Mouse (Mus musculus): ENCODE measurements around the gene Prtn3.

DNA sequence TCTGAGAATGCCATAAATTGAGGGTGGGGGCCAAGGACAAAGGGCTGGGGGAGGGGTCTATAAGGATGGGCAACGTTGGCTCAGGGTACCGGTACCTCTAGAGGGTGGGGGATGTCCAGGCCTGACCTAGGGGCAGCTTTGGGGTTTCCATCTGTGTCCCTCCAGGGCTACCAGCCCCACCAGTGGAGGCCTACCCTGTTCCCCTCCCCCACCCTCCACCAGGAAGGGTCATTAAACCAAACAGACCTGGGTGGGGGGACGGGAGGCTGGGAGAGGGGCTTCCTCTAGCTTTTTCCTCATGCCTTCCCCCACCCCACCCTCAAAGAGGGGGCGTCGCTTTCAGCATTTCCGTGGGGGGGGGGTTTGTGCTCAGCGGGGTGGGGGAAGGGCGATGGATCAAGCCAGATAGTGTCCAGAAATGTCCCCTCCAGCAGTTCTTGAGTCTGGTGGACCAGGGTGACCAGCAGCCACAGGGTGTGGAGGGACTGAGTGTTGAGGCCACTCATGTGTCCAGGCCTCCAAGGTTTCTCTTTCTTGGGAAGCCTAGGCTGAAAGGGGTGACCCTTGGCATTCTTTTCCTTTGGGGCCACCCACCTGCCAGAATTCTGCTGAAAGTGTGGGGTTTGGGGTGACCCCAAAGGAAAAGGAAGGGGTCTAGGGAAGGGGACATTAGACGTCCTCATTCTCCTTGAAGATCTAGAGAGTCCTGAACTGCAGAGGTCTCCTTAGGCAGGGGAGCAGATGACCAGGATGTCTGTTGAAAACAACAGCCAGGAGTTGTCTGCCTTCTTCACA is 54.8 kb downstream of the Prtn3 start:
- TF ChIP-seq CTCF (IDR thresholded peaks at IDR 0.05; ENCODE audit: borderline replicate concordance, extremely low read depth, insufficient read depth, insufficient read length) = no peak
- no peak for TF ChIP-seq POLR2A (IDR thresholded peaks at IDR 0.05; ENCODE audit: borderline replicate concordance, extremely low read depth, insufficient read depth, insufficient read length, poor library complexity, severe bottlenecking)

Measured in brain, embryonic 14.5 days (tissue).